Mouse (Mus musculus) bone marrow macrophage, adult 2 months (primary cell): ENCODE measurements at regions not wholly inside any gene's neighbourhood (a gene's known extent, or its start where the extent isn't known, plus 50 kb on each side); places are given as distances from the start of the nearest gene placed in this dataset.

Experiments used
- CTCF ChIP-seq: IDR thresholded peaks from 2 replicates; pipeline ENCODE4 v1.5.1; 2012; ENCODE audit warnings: low read depth, mild to moderate bottlenecking, low read length, moderate library complexity
- POLR2A ChIP-seq: IDR thresholded peaks from 2 replicates; pipeline ENCODE4 v1.6.1; 2012; ENCODE audit warnings: mild to moderate bottlenecking, low read depth, low read length, borderline replicate concordance

- TF ChIP-seq POLR2A (no peak), CTCF (no peak)
These were observed 154.7 kb upstream of the Klf3 start for GRCm38 (mm10) chr5:64648492-64648891.
